Mouse (Mus musculus) intestine, embryonic 16.5 days (tissue): ENCODE data around the gene Slc22a16. TPM values are rescaled to one million over a fixed set of nuclear protein-coding genes. Genes with fewer than 3 reads are reported as not detected.
"Not testable (repeated sequence)": the region's sequence is repeated elsewhere in the genome, so short reads cannot be mapped to it uniquely, and the experiment has no call there.

Experiments used
- ATAC-seq: fragments of 200-750 bp; cut with Nextera tagmentation; 2 replicates; pipeline ENCODE4 v1.8.0; 2017; ENCODE audit warnings: moderate TSS enrichment, moderate library complexity
- H3K27ac ChIP-seq: fragments of 300-500 bp; sonication (generic); 2 replicates; pipeline ENCODE4 v1.5.1; 2014; ENCODE audit warnings: mild to moderate bottlenecking, low read length
- H3K27me3 ChIP-seq: fragments of 300-500 bp; sonication (generic); replicated peaks from 2 replicates; pipeline ENCODE4 v1.6.1; 2014; ENCODE audit warnings: low read length, control low read depth, mixed read lengths; ENCODE audit not compliant: control insufficient read depth, insufficient read depth
- H3K36me3 ChIP-seq: fragments of 300-500 bp; sonication (generic); 2 replicates; pipeline ENCODE4 v1.6.1; 2014; ENCODE audit warnings: low read length, control low read depth; ENCODE audit not compliant: control insufficient read depth, insufficient read depth
- H3K4me1 ChIP-seq: fragments of 300-500 bp; sonication (generic); 2 replicates; pipeline ENCODE4 v1.6.1; 2014; ENCODE audit warnings: low read length, control low read depth, mixed read lengths; ENCODE audit not compliant: control insufficient read depth, insufficient read depth
- H3K4me2 ChIP-seq: fragments of 300-500 bp; sonication (generic); 2 replicates; pipeline ENCODE4 v1.6.1; 2014; ENCODE audit warnings: low read depth, low read length, control low read depth
- H3K4me3 ChIP-seq: fragments of 300-500 bp; sonication (generic); 2 replicates; pipeline ENCODE4 v1.5.1; 2014; ENCODE audit warnings: mild to moderate bottlenecking, low read length
- H3K9ac ChIP-seq: fragments of 300-500 bp; sonication (generic); 2 replicates; pipeline ENCODE4 v1.6.1; 2014; ENCODE audit warnings: low read depth, low read length
- H3K9me3 ChIP-seq: fragments of 300-500 bp; sonication (generic); 2 replicates; pipeline ENCODE4 v1.6.1; 2016; ENCODE audit warnings: low read length, control low read depth; ENCODE audit not compliant: control insufficient read depth
- WGBS: fragments of 180-500 bp; shearing (Covaris S2); extraction: QIAGEN DNeasy Blood & Tissue Kit; methylation state at CpG from one replicate; pipeline ENCODE4 v1.1.7; 2014; 5-methylcytosine and 5-hydroxymethylcytosine counted together
- polyA plus RNA-seq: library from polyadenylated mRNA; unstranded; fragments of >200 nt; fragmentation: Nextera tagmentation; extraction: Ambion mirVana; gene quantifications from 2 replicates; pipeline ENCODE4 v1.2.1, GENCODE M21; 2015

The Slc22a16 gene
- polyA plus RNA-seq, 1 experiment from 2014 or later: not detected

DNA sequence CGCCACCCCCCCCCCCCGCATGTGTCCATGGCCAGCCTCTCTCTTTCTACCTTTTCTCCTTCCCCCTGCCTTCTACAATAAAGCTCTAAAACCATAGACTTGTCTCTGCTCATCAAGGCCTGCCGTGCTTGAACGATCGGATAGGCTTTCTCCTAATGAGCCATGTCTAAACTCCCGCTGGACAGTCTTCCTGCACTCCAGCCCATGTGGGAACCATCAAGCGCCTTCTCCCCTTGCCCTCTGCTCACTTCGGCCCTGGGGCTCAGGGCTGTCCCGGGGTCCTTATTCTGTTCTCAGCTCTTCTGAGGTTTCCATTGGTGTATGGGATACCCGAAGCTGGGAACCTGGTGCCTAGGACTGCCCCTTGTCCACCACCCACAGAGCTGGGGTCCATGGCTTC, 41.5 kb upstream of the Slc22a16 start:
- H3K4me1 ChIP-seq: no peaks in the 10 kb centered on the region
- no peak overlapping the region for H3K27ac ChIP-seq
- H3K4me2 ChIP-seq: no peak overlapping the region
- H3K27me3 ChIP-seq: no peaks in the 10 kb centered on the region
- H3K36me3 ChIP-seq: no peaks in the 10 kb centered on the region
- no peak overlapping the region for H3K4me3 ChIP-seq
- no peak for ATAC-seq
- 0 out of 2 replicates have a peak, but pooled peaks cover 3% of the 10 kb centered on the region for H3K9me3 ChIP-seq
- WGBS: 72% methylated on average over 9 of the region's 10 CpGs
- no peak overlapping the region for H3K9ac ChIP-seq

DNA sequence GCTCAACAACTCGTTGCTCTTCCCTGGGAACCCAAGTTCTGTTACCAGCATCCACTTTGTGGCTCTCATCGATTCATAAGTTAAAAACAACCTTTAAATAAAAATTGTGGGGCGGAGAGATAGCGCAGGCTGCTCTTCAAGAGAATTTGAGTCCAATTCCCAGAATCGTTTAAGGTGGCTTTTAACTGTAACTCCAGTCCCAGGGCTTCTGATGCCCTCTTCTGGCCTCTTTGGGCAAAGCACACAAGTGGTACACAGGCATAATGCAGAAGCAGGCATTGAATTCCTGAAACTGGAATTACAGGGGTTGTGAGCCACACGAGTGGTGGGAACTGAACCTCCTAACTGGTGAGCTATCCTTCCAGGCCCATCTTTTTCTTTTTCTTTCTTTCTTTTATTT, 40.5 kb upstream of the Slc22a16 start:
- ATAC-seq: no peak
- H3K9me3 ChIP-seq: 0 out of 2 replicates have a peak, but pooled peaks cover 3% of the 10 kb centered on the region
- H3K4me2 ChIP-seq: no peak overlapping the region
- H3K4me3 ChIP-seq: no peak overlapping the region
- H3K27ac ChIP-seq: no peak overlapping the region
- H3K4me1 ChIP-seq: no peaks in the 10 kb centered on the region
- WGBS: 67% methylated on average over 6 of the region's 6 CpGs
- no peaks in the 10 kb centered on the region for H3K27me3 ChIP-seq
- H3K9ac ChIP-seq: no peak overlapping the region
- no peaks in the 10 kb centered on the region for H3K36me3 ChIP-seq

DNA sequence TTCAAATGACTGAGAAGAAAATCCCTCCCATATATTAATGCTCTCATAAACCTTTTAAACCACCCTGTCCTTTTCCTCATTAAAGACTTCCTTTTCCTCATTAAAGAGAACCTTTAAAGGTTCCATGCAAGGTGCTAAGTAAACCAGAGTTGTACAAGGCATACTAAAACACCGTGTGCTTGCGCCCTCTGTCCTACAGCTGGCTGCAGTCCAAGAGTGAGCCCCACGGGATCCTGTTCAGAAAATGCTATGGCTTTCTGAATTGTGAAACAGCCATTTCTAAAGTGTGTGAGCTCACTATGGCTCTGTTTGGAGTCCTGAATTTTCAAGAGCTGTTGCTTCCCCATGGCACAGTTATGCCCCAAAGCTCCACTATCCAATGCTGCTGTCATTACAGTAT, 39.5 kb upstream of the Slc22a16 start:
- 75% methylated on average over 3 of the region's 3 CpGs for WGBS
- no peaks in the 10 kb centered on the region for H3K27me3 ChIP-seq
- H3K4me1 ChIP-seq: no peaks in the 10 kb centered on the region
- 0 out of 2 replicates have a peak, but pooled peaks cover 3% of the 10 kb centered on the region for H3K9me3 ChIP-seq
- no peak overlapping the region for H3K4me3 ChIP-seq
- no peaks in the 10 kb centered on the region for H3K36me3 ChIP-seq
- H3K4me2 ChIP-seq: no peak overlapping the region
- H3K9ac ChIP-seq: no peak overlapping the region
- no peak for ATAC-seq
- H3K27ac ChIP-seq: no peak overlapping the region

DNA sequence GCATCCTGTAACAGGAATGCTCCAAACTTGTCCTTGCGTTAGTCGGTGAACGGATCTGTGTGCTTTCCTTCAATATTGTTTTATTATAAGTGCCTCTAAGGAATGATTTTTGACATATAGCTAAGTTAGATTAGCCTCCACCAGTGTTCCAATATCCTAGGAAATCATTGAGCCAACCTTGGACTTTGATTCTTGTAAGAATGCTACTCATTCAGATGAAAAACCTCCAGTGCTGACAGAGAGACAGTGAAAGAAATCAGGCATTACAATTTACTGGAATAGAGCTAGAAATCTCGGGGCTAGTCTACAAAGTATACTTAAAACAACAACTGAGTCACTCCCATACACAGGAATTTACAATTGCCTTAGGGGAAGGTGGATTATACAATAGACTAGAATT, 37.5 kb upstream of the Slc22a16 start:
- not testable (repeated sequence) for H3K4me2 ChIP-seq, H3K36me3 ChIP-seq, H3K27me3 ChIP-seq, H3K9me3 ChIP-seq, H3K4me3 ChIP-seq, ATAC-seq, H3K27ac ChIP-seq, H3K9ac ChIP-seq, H3K4me1 ChIP-seq
- 91% methylated on average over 4 of the region's 4 CpGs for WGBS

DNA sequence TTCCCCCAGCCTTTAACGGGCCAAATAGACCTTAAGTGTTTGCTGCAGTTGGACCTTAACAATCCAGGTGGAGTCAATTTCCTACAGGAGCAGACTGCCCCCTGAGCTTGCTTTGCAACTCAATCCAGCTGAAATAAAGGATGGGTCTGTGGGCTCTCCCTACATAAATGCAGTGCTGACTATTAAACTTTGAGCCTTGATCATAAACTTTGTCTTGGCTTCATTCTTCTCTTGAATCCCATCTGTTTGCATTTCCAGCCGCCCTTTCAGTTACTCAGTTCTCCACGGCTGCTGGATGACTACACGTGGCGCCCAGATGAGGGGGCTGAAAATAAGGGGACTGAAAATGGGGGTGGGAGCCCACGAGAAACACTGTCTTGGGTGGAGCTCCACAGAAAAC, 28.8 kb upstream of the Slc22a16 start:
- no peaks in the 10 kb centered on the region for H3K4me1 ChIP-seq
- ATAC-seq: no peak
- H3K4me3 ChIP-seq: no peak overlapping the region
- no peaks in the 10 kb centered on the region for H3K27me3 ChIP-seq
- H3K4me2 ChIP-seq: no peak overlapping the region
- no peak overlapping the region for H3K27ac ChIP-seq
- WGBS: 74% methylated on average over 6 of the region's 6 CpGs
- no peaks in the 10 kb centered on the region for H3K9me3 ChIP-seq
- H3K9ac ChIP-seq: no peak overlapping the region
- no peaks in the 10 kb centered on the region for H3K36me3 ChIP-seq

DNA sequence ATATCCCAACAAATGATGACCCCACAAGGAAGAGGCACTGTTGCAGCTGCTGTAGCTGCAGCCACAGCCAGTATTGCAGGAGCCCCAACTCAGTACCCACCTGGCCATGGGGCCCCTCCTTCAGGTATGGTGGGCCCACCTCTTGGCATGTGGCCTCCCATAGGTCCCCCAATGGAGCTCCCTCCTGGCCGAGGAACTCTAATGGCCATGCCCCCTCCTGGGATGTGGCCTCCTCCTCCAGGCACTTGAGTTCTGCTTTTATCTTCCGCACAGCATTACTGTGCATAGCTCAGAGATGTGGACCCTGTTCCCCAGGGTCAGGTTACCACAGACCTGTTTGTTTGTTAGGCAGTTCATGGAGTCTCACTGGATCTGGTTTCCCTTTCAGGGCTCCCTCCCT, 20.8 kb upstream of the Slc22a16 start:
- ATAC-seq: no peak
- H3K9me3 ChIP-seq: no peaks in the 10 kb centered on the region

DNA sequence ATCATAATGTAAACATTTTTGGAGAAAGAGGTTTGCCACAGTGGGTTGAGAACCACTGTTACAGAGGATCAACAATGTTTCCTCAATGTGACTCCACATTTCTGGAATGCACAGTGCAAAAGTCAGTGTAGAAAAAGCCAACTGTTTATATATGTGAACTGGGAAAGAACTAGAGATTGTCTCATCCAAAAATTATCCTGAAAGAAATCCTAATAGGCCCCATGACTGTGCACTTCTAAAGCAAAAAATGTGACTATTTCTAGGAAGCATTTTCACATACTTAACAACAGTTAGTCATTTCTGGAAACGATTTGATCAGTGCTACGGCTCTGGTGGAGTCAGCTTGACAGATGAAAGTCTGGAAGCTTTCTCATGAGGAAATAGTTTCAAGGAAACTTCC, 18.3 kb upstream of the Slc22a16 start:
- Histone ChIP-seq H3K27me3 (no peaks in the 10 kb centered on the region), H3K36me3 (no peaks in the 10 kb centered on the region), H3K9ac (no peak overlapping the region), H3K4me3 (no peak overlapping the region), H3K27ac (no peak overlapping the region), H3K9me3 (no peaks in the 10 kb centered on the region), H3K4me2 (no peak overlapping the region), H3K4me1 (peaks cover 3% of the 10 kb centered on the region; the same call in 1 of the 2 replicates)
- WGBS: 46% methylated on average over 2 of the region's 2 CpGs
- peak; percentile 53; the same call in 1 of the 2 replicates for ATAC-seq

More for the DNA sequence above, 20.8 kb upstream of the Slc22a16 start:
- 63% methylated on average over 2 of the region's 2 CpGs for WGBS
- Histone ChIP-seq H3K4me2 (no peak overlapping the region), H3K4me1 (peaks cover 3% of the 10 kb centered on the region; the same call in 1 of the 2 replicates), H3K9ac (no peak overlapping the region), H3K36me3 (no peaks in the 10 kb centered on the region), H3K27me3 (no peaks in the 10 kb centered on the region), H3K4me3 (no peak overlapping the region), H3K27ac (no peak overlapping the region)

DNA sequence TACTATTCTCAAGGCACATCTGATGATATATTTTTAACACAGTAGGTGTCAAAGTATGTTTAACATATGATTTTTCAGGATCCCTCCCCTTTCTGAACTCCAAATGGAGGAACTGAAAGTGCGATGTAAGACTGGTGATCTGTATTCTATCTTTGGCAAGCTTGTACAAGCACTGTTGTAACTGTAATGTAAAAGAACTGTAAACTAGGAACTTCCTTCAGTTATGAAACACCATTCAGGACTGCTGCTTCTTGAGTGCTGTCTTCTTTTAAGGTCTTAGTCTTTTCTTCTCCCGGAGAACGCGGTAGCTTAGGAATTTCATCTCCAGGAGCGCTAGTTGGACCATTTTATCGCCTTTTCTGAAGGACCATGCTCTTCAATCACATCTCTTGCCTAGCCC, 4.4 kb upstream of the Slc22a16 start:
- H3K4me3 ChIP-seq, H3K4me2 ChIP-seq, ATAC-seq, H3K36me3 ChIP-seq, H3K9ac ChIP-seq, H3K27me3 ChIP-seq, H3K4me1 ChIP-seq, H3K9me3 ChIP-seq, H3K27ac ChIP-seq: not testable (repeated sequence)
- 97% methylated on average over 6 of the region's 6 CpGs for WGBS

DNA sequence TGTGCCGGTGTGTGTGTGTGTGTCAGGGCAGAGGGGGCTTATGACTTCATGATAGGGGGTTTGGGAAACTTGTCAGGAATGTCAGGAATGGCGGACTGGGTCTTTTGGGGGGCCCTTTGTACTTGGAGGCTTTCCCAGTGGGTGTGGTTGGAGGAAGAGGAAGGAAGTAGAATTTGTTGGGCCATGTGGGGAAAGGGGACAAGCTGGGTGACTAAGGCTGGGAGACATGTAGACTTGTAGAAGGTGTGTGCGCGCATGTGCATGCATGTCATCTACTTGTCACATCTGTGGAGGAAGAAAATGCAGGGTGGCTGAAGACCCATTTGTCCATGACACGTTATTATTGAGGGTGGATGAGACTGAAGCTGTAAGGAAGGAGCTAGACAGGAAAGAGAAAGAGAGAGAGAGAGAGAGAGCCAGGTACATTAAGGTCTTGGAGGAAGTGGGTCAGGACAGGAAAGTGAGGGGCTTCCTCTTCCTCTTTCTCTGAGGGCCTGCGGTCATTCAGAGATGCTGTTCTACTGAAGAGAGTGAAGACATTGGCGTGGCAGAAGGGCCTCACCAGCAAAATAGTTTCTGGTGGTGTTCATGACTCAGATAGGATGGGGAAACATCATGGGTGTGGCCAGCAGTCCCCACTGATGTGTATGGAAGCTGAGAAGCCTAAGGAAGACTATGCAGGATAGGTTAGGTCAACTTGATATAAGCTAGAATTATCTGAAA, 5.9 kb downstream of the Slc22a16 start:
- WGBS: 88% methylated on average over 7 of the region's 7 CpGs
- Histone ChIP-seq H3K4me3 (no peak overlapping the region), H3K36me3 (no peaks in the 10 kb centered on the region), H3K27ac (no peak overlapping the region), H3K4me1 (no peaks in the 10 kb centered on the region), H3K27me3 (no peaks in the 10 kb centered on the region), H3K9ac (no peak overlapping the region), H3K4me2 (no peak overlapping the region), H3K9me3 (no peaks in the 10 kb centered on the region)
- ATAC-seq: no peak
